Comparison of ENCODE assay signal across 8 mouse cellular contexts in the genomic region with DNA sequence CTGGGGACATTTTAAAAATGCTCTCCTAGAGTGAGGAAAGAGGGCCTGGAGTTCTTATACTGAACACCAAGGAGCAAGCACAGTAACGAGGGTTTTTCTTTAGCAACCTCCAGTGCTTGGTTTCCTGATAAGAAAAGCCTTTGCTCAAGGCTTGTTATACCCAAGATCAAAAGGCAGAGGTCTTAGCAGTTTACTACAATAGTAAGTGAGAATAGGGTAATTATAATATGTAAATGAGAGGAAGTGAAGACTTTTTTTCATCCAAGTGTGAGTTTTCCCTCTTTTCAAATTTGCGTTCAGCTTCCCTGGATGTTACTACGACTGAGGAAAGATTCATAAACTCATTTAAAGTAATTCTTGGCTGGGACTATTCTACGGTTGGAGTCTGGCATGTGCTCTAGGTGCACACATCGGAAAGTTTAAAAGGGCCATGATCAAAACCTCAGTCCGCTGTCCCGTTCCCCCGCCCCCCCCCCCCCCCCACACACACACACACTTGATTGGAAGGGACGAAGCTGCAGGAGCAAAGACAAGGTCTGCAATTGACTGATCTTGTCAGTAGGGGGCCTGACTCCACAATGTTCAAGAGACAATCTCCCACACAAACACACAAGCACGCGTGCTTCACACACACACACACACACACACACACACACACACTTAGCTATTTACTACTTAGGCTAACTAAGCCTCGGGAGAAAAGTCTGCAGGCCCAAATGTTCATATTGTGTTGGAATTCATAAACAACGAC. TPM values are rescaled to one million over a fixed set of nuclear protein-coding genes. Genes with fewer than 3 reads are reported as not detected.
A peak's percentile ranks its signal among the peaks of the same experiment; 100 is the strongest.
DNase-seq lines count a peak whose midpoint lies in the region; ATAC-seq lines count a peak whose summit lies in the region.

No protein-coding gene starts in this region.

- H3K27me3 ChIP-seq in forebrain, embryonic 13.5 days: peaks cover 17% of the 10 kb centered on the region
- peaks cover 54% of the 10 kb centered on the region for H3K27me3 ChIP-seq in neural tube, embryonic 13.5 days

- H3K4me2 ChIP-seq in forebrain, embryonic 13.5 days: peak overlapping the region; percentile 100
- peak overlapping the region; percentile 98 for H3K4me2 ChIP-seq in neural tube, embryonic 13.5 days

- peak overlapping the region; percentile 81 for H3K4me3 ChIP-seq in forebrain, embryonic 13.5 days
- H3K4me3 ChIP-seq in neural tube, embryonic 13.5 days: peak overlapping the region; percentile 55

- ATAC-seq in cerebellum, adult (ENCODE audit: insufficient number of reproducible peaks, low FRiP score, low TSS enrichment): peak; percentile 26; the same call in 1 of the 2 replicates
- no peak for ATAC-seq in forebrain, embryonic 13.5 days
- no peak for ATAC-seq in neural tube, embryonic 13.5 days (ENCODE audit: low read depth)

- no peaks in the 10 kb centered on the region for H3K36me3 ChIP-seq in forebrain, embryonic 13.5 days (ENCODE audit: poor library complexity, severe bottlenecking)
- H3K36me3 ChIP-seq in neural tube, embryonic 13.5 days: no peaks in the 10 kb centered on the region

- H3K9me3 ChIP-seq in forebrain, embryonic 13.5 days (replicated peaks): no peaks in the 10 kb centered on the region
- H3K9me3 ChIP-seq in neural tube, embryonic 13.5 days: no peaks in the 10 kb centered on the region

- WGBS in forebrain, embryonic 13.5 days: 3% methylated on average over 13 of the region's 13 CpGs
- WGBS in neural tube, embryonic 13.5 days: 4% methylated on average over 13 of the region's 13 CpGs

- H3K9ac ChIP-seq in forebrain, embryonic 13.5 days: peak overlapping the region; percentile 77
- H3K9ac ChIP-seq in neural tube, embryonic 13.5 days: peak overlapping the region; percentile 67

- peak overlapping the region; percentile 59 for H3K27ac ChIP-seq in forebrain, embryonic 13.5 days
- H3K27ac ChIP-seq in neural tube, embryonic 13.5 days (replicated peaks): peak overlapping the region; percentile 62; the same call in 1 of the 2 replicates

- H3K4me1 ChIP-seq in forebrain, embryonic 13.5 days: peaks cover 39% of the 10 kb centered on the region
- H3K4me1 ChIP-seq in neural tube, embryonic 13.5 days (replicated peaks): peaks cover 41% of the 10 kb centered on the region

- DNase-seq in left cerebral cortex, adult 18-20 months (ENCODE audit: low spot score in 2 of 2): peak; percentile 49 to 51
- no peak for DNase-seq in left cerebral cortex, adult 11 months (ENCODE audit: low spot score)
- DNase-seq in heart, postnatal 14 days: peak; percentile 67 to 75
- peak; percentile 66 to 78 for DNase-seq in kidney, postnatal 4 days
- DNase-seq in lung, adult 18-20 months: peak; percentile 72 to 85

- intact Hi-C loops in heart, postnatal 14 days (cut with DNase I): loop anchor here (5.0 kb wide), 1 partner anchor 255 kb away; no protein-coding TSS in a partner anchor

RNA-seq across cellular contexts. Expression of a gene that starts 6.4 kb away (rescaled TPM):
- 10 to 100 TPM; 38.4 to 71.5 TPM for total RNA-seq in left cerebral cortex, adult 18-20 months (2021)
- 14.2 and 20.7 TPM in 2 replicates for polyA plus RNA-seq in forebrain, embryonic 13.5 days (2015; fragmentation: Nextera tagmentation; extraction: Ambion mirVana)
- total RNA-seq in heart, postnatal 14 days (2021): 1 to 10 TPM; 1.7 to 1.9 TPM
- 21.8 and 25.1 TPM in 2 replicates for polyA plus RNA-seq in neural tube, embryonic 13.5 days (2015; fragmentation: Nextera tagmentation; extraction: Ambion mirVana)

Comparison
In these comparisons a context has a peak if more than half of its experiments do, and no peak if none do; other contexts are left out.
1. RNA of a gene that starts 6.4 kb away (total RNA-seq): 38.4 to 71.5 TPM in left cerebral cortex, adult 18-20 months; 1.7 to 1.9 TPM in heart, postnatal 14 days; every median in the first group is over 10 times any median in the second.